Mouse (Mus musculus): ENCODE results near the gene Nt5c1a. TPM values are rescaled to one million over a fixed set of nuclear protein-coding genes. Genes with fewer than 3 reads are reported as not detected.

Gene Nt5c1a
- polyA plus RNA-seq, 1 experiment from 2014 or later: 0.10 TPM

GRCm38 (mm10) chr4:123248971-123249567 lies 47.8 kb downstream of the Nt5c1a start:
- H3K4me2 ChIP-seq (replicated peaks; ENCODE audit: low read depth, low read length): no peak overlapping the region
- H3K4me1 ChIP-seq (ENCODE audit: insufficient read depth, low read depth, low read length): no peaks in the 10 kb centered on the region
- 47% methylated on average over 7 of the region's 7 CpGs for WGBS
- no peaks in the 10 kb centered on the region for H3K36me3 ChIP-seq (ENCODE audit: insufficient read depth, low read length)
- H3K27me3 ChIP-seq (replicated peaks; ENCODE audit: insufficient read depth, low read length): no peaks in the 10 kb centered on the region
- no peak overlapping the region for H3K4me3 ChIP-seq (ENCODE audit: low read depth, low read length)
- TF ChIP-seq EP300 (IDR thresholded peaks at IDR 0.05) (no peak), CTCF (IDR thresholded peaks at IDR 0.05) (peak; percentile 25; the same call in 1 of the 2 replicates)
- H3K9ac ChIP-seq (replicated peaks; ENCODE audit: low read depth): no peak overlapping the region
- ATAC-seq: peak; percentile 23
- H3K9me3 ChIP-seq (ENCODE audit: low read length): no peaks in the 10 kb centered on the region
- peak; percentile 43 for DNase-seq (ENCODE audit: low spot score)
- no peak overlapping the region for H3K27ac ChIP-seq (ENCODE audit: low read length)

GRCm38 (mm10) chr4:123252214-123252613 lies 50.9 kb downstream of the Nt5c1a start:
- H3K9me3 ChIP-seq (ENCODE audit: low read length): no peaks in the 10 kb centered on the region
- no peaks in the 10 kb centered on the region for H3K36me3 ChIP-seq (ENCODE audit: insufficient read depth, low read length)
- 72% methylated on average over 5 of the region's 5 CpGs for WGBS
- DNase-seq (ENCODE audit: low spot score) (no peak), ATAC-seq (no peak)
- no peak overlapping the region for H3K27ac ChIP-seq (ENCODE audit: low read length)
- TF ChIP-seq EP300 (IDR thresholded peaks at IDR 0.05) (no peak), CTCF (IDR thresholded peaks at IDR 0.05) (no peak)
- no peak overlapping the region for H3K4me3 ChIP-seq (ENCODE audit: low read depth, low read length)
- no peaks in the 10 kb centered on the region for H3K4me1 ChIP-seq (ENCODE audit: insufficient read depth, low read depth, low read length)
- H3K27me3 ChIP-seq (replicated peaks; ENCODE audit: insufficient read depth, low read length): no peaks in the 10 kb centered on the region
- no peak overlapping the region for H3K4me2 ChIP-seq (replicated peaks; ENCODE audit: low read depth, low read length)
- H3K9ac ChIP-seq (replicated peaks; ENCODE audit: low read depth): no peak overlapping the region

GRCm38 (mm10) chr4:123254617-123255016 lies 53.3 kb downstream of the Nt5c1a start:
- peak; percentile 82 for DNase-seq (ENCODE audit: low spot score)
- peak; percentile 84 for TF ChIP-seq CTCF (IDR thresholded peaks at IDR 0.05)
- no peak for TF ChIP-seq EP300 (IDR thresholded peaks at IDR 0.05)

GRCm38 (mm10) chr4:123260071-123260746 lies 58.9 kb downstream of the Nt5c1a start:
- no peak for DNase-seq (ENCODE audit: low spot score)
- no peak for ATAC-seq

More at GRCm38 (mm10) chr4:123254617-123255016, 53.3 kb downstream of the Nt5c1a start:
- no peaks in the 10 kb centered on the region for H3K27me3 ChIP-seq (replicated peaks; ENCODE audit: insufficient read depth, low read length)
- no peak overlapping the region for H3K27ac ChIP-seq (ENCODE audit: low read length)
- H3K4me1 ChIP-seq (ENCODE audit: insufficient read depth, low read depth, low read length): no peaks in the 10 kb centered on the region
- H3K9ac ChIP-seq (replicated peaks; ENCODE audit: low read depth): no peak overlapping the region
- H3K9me3 ChIP-seq (ENCODE audit: low read length): no peaks in the 10 kb centered on the region
- no peak overlapping the region for H3K4me2 ChIP-seq (replicated peaks; ENCODE audit: low read depth, low read length)
- H3K4me3 ChIP-seq (ENCODE audit: low read depth, low read length): no peak overlapping the region
- H3K36me3 ChIP-seq (ENCODE audit: insufficient read depth, low read length): no peaks in the 10 kb centered on the region
- peak; percentile 49 for ATAC-seq
- 14% methylated on average over 5 of the region's 5 CpGs for WGBS

GRCm38 (mm10) chr4:123261721-123262401 lies 60.6 kb downstream of the Nt5c1a start, which contains the start of gene Pabpc4:
Gene Pabpc4 (plus strand): TSS chr4:123262351.
- no peak for DNase-seq (ENCODE audit: low spot score)
- H3K4me1 ChIP-seq (ENCODE audit: insufficient read depth, low read depth, low read length): no peaks in the 10 kb centered on the region
- H3K4me2 ChIP-seq (replicated peaks; ENCODE audit: low read depth, low read length): no peak within 1 kb of the TSS
- H3K27me3 ChIP-seq (replicated peaks; ENCODE audit: insufficient read depth, low read length): no peaks in the 10 kb centered on the region
- no peak within 1 kb of the TSS for H3K27ac ChIP-seq (ENCODE audit: low read length)
- H3K4me3 ChIP-seq (ENCODE audit: low read depth, low read length): no peak within 1 kb of the TSS
- no peak for TF ChIP-seq CTCF (IDR thresholded peaks at IDR 0.05)
- TF ChIP-seq EP300 (IDR thresholded peaks at IDR 0.05): no peak
- H3K9ac ChIP-seq (replicated peaks; ENCODE audit: low read depth): no peak within 1 kb of the TSS
- no peaks in the 10 kb centered on the region for H3K9me3 ChIP-seq (ENCODE audit: low read length)
- 55% methylated on average over 5 of the region's 5 CpGs for WGBS
- H3K36me3 ChIP-seq (ENCODE audit: insufficient read depth, low read length): no peaks in the 10 kb centered on the region
- no peak for ATAC-seq

More at GRCm38 (mm10) chr4:123260071-123260746, 58.9 kb downstream of the Nt5c1a start:
- Histone ChIP-seq H3K27me3 (replicated peaks; ENCODE audit: insufficient read depth, low read length) (no peaks in the 10 kb centered on the region), H3K9me3 (ENCODE audit: low read length) (no peaks in the 10 kb centered on the region), H3K9ac (replicated peaks; ENCODE audit: low read depth) (no peak overlapping the region), H3K27ac (ENCODE audit: low read length) (no peak overlapping the region), H3K4me2 (replicated peaks; ENCODE audit: low read depth, low read length) (no peak overlapping the region), H3K4me1 (ENCODE audit: insufficient read depth, low read depth, low read length) (no peaks in the 10 kb centered on the region), H3K36me3 (ENCODE audit: insufficient read depth, low read length) (no peaks in the 10 kb centered on the region), H3K4me3 (ENCODE audit: low read depth, low read length) (no peak overlapping the region)
- WGBS: 27% methylated on average over 8 of the region's 8 CpGs
- no peak for TF ChIP-seq EP300 (IDR thresholded peaks at IDR 0.05)
- TF ChIP-seq CTCF (IDR thresholded peaks at IDR 0.05): no peak

Other genes starting within 250 kb of the Nt5c1a start
- gene Mfsd2a, start 240.3 kb upstream of the Nt5c1a start, polyA plus RNA-seq (2015; fragmentation: Nextera tagmentation; extraction: Ambion mirVana): 0.38 and 1.2 TPM in 2 replicates
- 6.0 and 8.1 TPM in 2 replicates for gene Mycl, start 205.9 kb upstream of the Nt5c1a start, polyA plus RNA-seq (2015; fragmentation: Nextera tagmentation; extraction: Ambion mirVana)
- 10.7 and 11.1 TPM in 2 replicates for gene Trit1, start 184.9 kb upstream of the Nt5c1a start, polyA plus RNA-seq (2015; fragmentation: Nextera tagmentation; extraction: Ambion mirVana)
- 0.57 and 0.84 TPM in 2 replicates for gene Bmp8b, start 96.3 kb upstream of the Nt5c1a start, polyA plus RNA-seq (2015; fragmentation: Nextera tagmentation; extraction: Ambion mirVana)
- gene Oxct2b, start 85.2 kb upstream of the Nt5c1a start, polyA plus RNA-seq (2015; fragmentation: Nextera tagmentation; extraction: Ambion mirVana): not detected in 2 replicates
- gene Ppie, start 61.6 kb upstream of the Nt5c1a start, polyA plus RNA-seq (2015; fragmentation: Nextera tagmentation; extraction: Ambion mirVana): 41.2 and 43.8 TPM in 2 replicates
- gene Hpcal4, start 18.3 kb upstream of the Nt5c1a start, polyA plus RNA-seq (2015; fragmentation: Nextera tagmentation; extraction: Ambion mirVana): 0.20 and 0.51 TPM in 2 replicates
- 20.3 and 23.6 TPM in 2 replicates for gene Heyl, start 32.1 kb downstream of the Nt5c1a start, polyA plus RNA-seq (2015; fragmentation: Nextera tagmentation; extraction: Ambion mirVana)
- 10.8 and 11.4 TPM in 2 replicates for gene Pabpc4, start 60.8 kb downstream of the Nt5c1a start, polyA plus RNA-seq (2015; fragmentation: Nextera tagmentation; extraction: Ambion mirVana)
- not detected in 2 replicates for gene Oxct2a, start 122.1 kb downstream of the Nt5c1a start, polyA plus RNA-seq (2015; fragmentation: Nextera tagmentation; extraction: Ambion mirVana)
- gene Bmp8a, start 141.7 kb downstream of the Nt5c1a start, polyA plus RNA-seq (2015; fragmentation: Nextera tagmentation; extraction: Ambion mirVana): 0.44 and 0.61 TPM in 2 replicates

Data from lung, postnatal 0 days (tissue).